In genomic region chr6:38871051-38871450, GRCm38 (mm10) we compare ENCODE assay signal across 12 mouse cellular contexts. TPM values are rescaled to one million over a fixed set of nuclear protein-coding genes. Genes with fewer than 3 reads are reported as not detected.
DNase-seq lines count a peak whose midpoint lies in the region; ATAC-seq and TF ChIP-seq lines count a peak whose summit lies in the region.
"Had no signal": no experiment of that assay in that cellular context is flagged by ENCODE, and none has a peak within 500 bp of the region (broad histone marks: within the 10 kb centered on the region; RNA-seq: fewer than 3 reads in every experiment).

No protein-coding gene starts in this region.

- TF ChIP-seq EP300 in liver, embryonic 14.5 days (IDR thresholded peaks at IDR 0.05; ENCODE audit: low read depth): no peak

- no peaks in the 10 kb centered on the region for H3K27me3 ChIP-seq in liver, embryonic 14.5 days (ENCODE audit: control insufficient read depth, insufficient read depth, low read length)
- H3K27me3 ChIP-seq in midbrain, postnatal 0 days (ENCODE audit: insufficient read depth, low read length): no peaks in the 10 kb centered on the region
- H3K27me3 ChIP-seq: embryonic facial prominence, embryonic 15.5 days had no signal

- no peaks in the 10 kb centered on the region for H3K9me3 ChIP-seq in liver, embryonic 14.5 days (ENCODE audit: control insufficient read depth, low read length)
- H3K9me3 ChIP-seq in midbrain, postnatal 0 days (ENCODE audit: low read length): no peaks in the 10 kb centered on the region
- H3K9me3 ChIP-seq: embryonic facial prominence, embryonic 15.5 days had no signal

- H3K4me1 ChIP-seq in liver, embryonic 14.5 days (replicated peaks; ENCODE audit: control insufficient read depth in 2 of 2, insufficient read depth in 2 of 2, low read length in 1 of 2): peaks cover 41 to 46% of the 10 kb centered on the region in 2 experiments
- H3K4me1 ChIP-seq in midbrain, postnatal 0 days (ENCODE audit: insufficient read depth, low read length): peaks cover 10% of the 10 kb centered on the region

- no peak overlapping the region for H3K9ac ChIP-seq in liver, embryonic 14.5 days (replicated peaks)
- no peak overlapping the region; the same call in 1 of the 2 replicates for H3K9ac ChIP-seq in midbrain, postnatal 0 days (replicated peaks; ENCODE audit: low read length, poor library complexity, severe bottlenecking)
- H3K9ac ChIP-seq: embryonic facial prominence, embryonic 15.5 days had no signal

- H3K4me3 ChIP-seq in liver, embryonic 14.5 days (ENCODE audit: insufficient read depth in 1 of 2, low read depth in 2 of 2, low read length in 2 of 2): no peak overlapping the region
- H3K4me3 ChIP-seq in midbrain, postnatal 0 days (ENCODE audit: low read depth, low read length): no peak overlapping the region
- H3K4me3 ChIP-seq: embryonic facial prominence, embryonic 15.5 days had no signal

- peak overlapping the region; percentile 0 for H3K4me2 ChIP-seq in liver, embryonic 14.5 days (ENCODE audit: low read depth)
- peak overlapping the region; percentile 3; the same call in 1 of the 2 replicates for H3K4me2 ChIP-seq in midbrain, postnatal 0 days (ENCODE audit: low read depth, low read length, poor library complexity, severe bottlenecking)
- H3K4me2 ChIP-seq: embryonic facial prominence, embryonic 15.5 days; heart, embryonic 11.5 days had no signal

- peaks cover 39% of the 10 kb centered on the region for H3K36me3 ChIP-seq in liver, embryonic 14.5 days (replicated peaks; ENCODE audit: control insufficient read depth, insufficient read depth, low read depth)
- H3K36me3 ChIP-seq in midbrain, postnatal 0 days (ENCODE audit: insufficient read depth, low read length): no peaks in the 10 kb centered on the region
- H3K36me3 ChIP-seq: embryonic facial prominence, embryonic 15.5 days had no signal

- TF ChIP-seq CTCF in liver, embryonic 14.5 days (IDR thresholded peaks at IDR 0.05; ENCODE audit: low read depth): no peak
- no peak for TF ChIP-seq CTCF in midbrain, postnatal 0 days (IDR thresholded peaks at IDR 0.05)

- ATAC-seq in liver, embryonic 14.5 days (ENCODE audit: insufficient read depth): no peak
- ATAC-seq in midbrain, postnatal 0 days (ENCODE audit: low FRiP score): no peak
- ATAC-seq: activated CD4-positive, CD25-positive, alpha-beta regulatory T cell, adult 4 months; CD4-positive, CD25-positive, alpha-beta regulatory T cell, adult 4 months had no signal

- peak; percentile 32 for DNase-seq in heart, adult 8-10 months (ENCODE audit: low spot score)
- DNase-seq in heart, postnatal 4 days: no peak
- DNase-seq in Muller cell, postnatal 12 days (ENCODE audit: inconsistent ontology term): peak; percentile 45
- DNase-seq in liver, embryonic 14.5 days (ENCODE audit: low read depth in 3 of 3, low spot score in 3 of 3): no peak
- no peak for DNase-seq in midbrain, postnatal 0 days (ENCODE audit: low spot score)
- DNase-seq in urinary bladder, postnatal 10 days (ENCODE audit: low spot score): no peak
- no peak for DNase-seq in frontal cortex, postnatal 25 days (ENCODE audit: low spot score in 2 of 2)
- DNase-seq in right cerebral cortex, postnatal 14 days: no peak

- 45% methylated on average over 7 of the region's 7 CpGs for WGBS in liver, embryonic 14.5 days (ENCODE audit: insufficient replicate concordance)
- 24% methylated on average over 7 of the region's 7 CpGs for WGBS in midbrain, postnatal 0 days

- no peak overlapping the region for H3K27ac ChIP-seq in liver, embryonic 14.5 days
- no peak overlapping the region for H3K27ac ChIP-seq in midbrain, postnatal 0 days (ENCODE audit: low read depth, low read length)
- H3K27ac ChIP-seq: embryonic facial prominence, embryonic 15.5 days had no signal

RNA-seq across cellular contexts. Expression of gene Tbxas1, which starts 4.2 kb away (rescaled TPM):
- 1 to 10 TPM in 3 of 4 experiments, under 1 TPM in 1; 0.87 to 3.9 (median 1.6) TPM for total RNA-seq in heart, adult 8-10 months (2022)
- total RNA-seq in heart, postnatal 4 days (2021): 1 to 10 TPM in 1 of 2 experiments, under 1 TPM in 1; 0.72 to 1.2 TPM
- 4.5 and 5.1 TPM in 2 replicates for polyA plus RNA-seq in liver, embryonic 14.5 days (2012; rRNA removed)
- polyA plus RNA-seq in liver, embryonic 14.5 days (2014; fragmentation: Nextera tagmentation; extraction: Ambion mirVana): 6.3 and 8.4 TPM in 2 replicates
- 1.8 and 3.1 TPM in 2 replicates for total RNA-seq in midbrain, postnatal 0 days (2014; rRNA removed)
- 1.4 and 2.2 TPM in 2 replicates for polyA plus RNA-seq in midbrain, postnatal 0 days (2015; fragmentation: Nextera tagmentation; extraction: Ambion mirVana)

RNA-seq across cellular contexts. Expression of gene Hipk2, which starts 4.9 kb away (rescaled TPM):
- total RNA-seq in heart, adult 8-10 months (2022): 100 to 1,000 TPM in 3 of 4 experiments, 10 to 100 TPM in 1; 94.2 to 109 (median 105) TPM
- 10 to 100 TPM; 73.4 to 75.5 TPM for total RNA-seq in heart, postnatal 4 days (2021)
- 10.7 and 12.3 TPM in 2 replicates for polyA plus RNA-seq in liver, embryonic 14.5 days (2012; rRNA removed)
- polyA plus RNA-seq in liver, embryonic 14.5 days (2014; fragmentation: Nextera tagmentation; extraction: Ambion mirVana): 13.0 and 15.5 TPM in 2 replicates
- 64.7 and 71.0 TPM in 2 replicates for total RNA-seq in midbrain, postnatal 0 days (2014; rRNA removed)
- 22.0 and 24.3 TPM in 2 replicates for polyA plus RNA-seq in midbrain, postnatal 0 days (2015; fragmentation: Nextera tagmentation; extraction: Ambion mirVana)

Comparison
In these comparisons a context has a peak if more than half of its experiments do, and no peak if none do; other contexts are left out.
1. DNase-seq: peak in heart, adult 8-10 months (single experiment) and Muller cell, postnatal 12 days (single experiment); none in heart, postnatal 4 days (single experiment), liver, embryonic 14.5 days (0 of 3), midbrain, postnatal 0 days (single experiment), urinary bladder, postnatal 10 days (single experiment), frontal cortex, postnatal 25 days (0 of 2) and right cerebral cortex, postnatal 14 days (single experiment).